Mouse (Mus musculus) spleen, postnatal 10 days (tissue): ENCODE measurements around the gene Ank2.

ENCODE experiments used
- DNase-seq, 2 experiments: peaks; one replicate each; pipeline ENCODE4 v3.0.0; 2021 to 2022; ENCODE audit warnings: low spot score in 2 of 2

The Ank2 gene

DNA sequence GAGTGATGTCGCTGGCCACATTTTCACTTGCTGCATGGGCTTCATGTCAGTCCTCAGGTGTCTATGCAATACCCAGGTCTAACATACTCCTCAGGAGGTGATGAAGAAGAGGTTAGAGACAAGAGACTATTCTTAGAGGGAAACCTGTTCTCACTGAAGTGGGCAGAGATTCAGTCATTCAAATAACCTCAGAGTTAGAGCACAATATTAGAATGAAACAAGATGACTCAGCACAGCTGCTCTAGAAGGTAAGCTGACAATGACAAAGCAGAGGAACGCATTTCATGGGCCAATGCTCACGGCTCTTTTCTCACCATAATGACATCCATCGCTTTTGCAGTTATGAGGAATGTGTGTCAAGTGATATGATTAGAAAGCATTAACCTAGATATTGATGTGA lies 475.2 kb downstream of the Ank2 start:
- no peak for DNase-seq

DNA sequence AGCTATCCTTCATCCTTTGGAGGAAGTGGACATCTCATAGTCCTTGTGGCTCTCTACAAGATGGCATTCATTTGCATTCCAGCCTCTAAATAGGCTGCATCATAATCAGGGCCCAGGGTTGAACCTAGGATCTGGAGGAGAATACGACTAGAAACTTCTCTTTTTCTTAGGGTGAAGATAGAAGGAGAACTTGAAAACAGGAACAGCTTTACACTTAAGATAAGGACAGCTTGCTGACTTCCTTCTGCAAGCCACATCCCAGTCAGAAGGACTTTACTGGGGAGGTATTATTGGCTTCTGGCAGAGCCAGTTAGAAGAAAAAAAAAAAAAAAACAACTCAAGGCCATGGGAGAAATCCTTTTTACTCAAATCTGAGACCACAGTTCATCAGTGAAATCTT lies 479.0 kb downstream of the Ank2 start:
- DNase-seq: no peak

DNA sequence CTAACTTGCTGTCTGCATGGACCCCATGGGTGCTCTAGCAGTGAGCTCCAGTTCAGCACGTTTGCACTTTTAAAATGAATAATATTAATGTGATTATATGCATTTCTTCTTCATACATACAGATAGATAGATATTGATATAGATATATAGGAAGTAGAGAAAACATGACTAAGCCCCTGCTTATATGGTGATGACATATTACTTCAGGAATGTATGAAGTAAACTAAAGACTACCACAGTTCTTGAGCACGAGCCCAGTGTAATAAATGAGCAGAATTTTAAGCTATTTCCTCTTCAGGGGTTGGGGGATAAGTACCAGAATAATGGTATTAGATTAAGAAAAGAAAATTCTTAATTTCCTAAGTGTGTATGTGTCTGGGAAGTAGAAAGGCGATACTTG lies 479.4 kb downstream of the Ank2 start:
- no peak for DNase-seq

DNA sequence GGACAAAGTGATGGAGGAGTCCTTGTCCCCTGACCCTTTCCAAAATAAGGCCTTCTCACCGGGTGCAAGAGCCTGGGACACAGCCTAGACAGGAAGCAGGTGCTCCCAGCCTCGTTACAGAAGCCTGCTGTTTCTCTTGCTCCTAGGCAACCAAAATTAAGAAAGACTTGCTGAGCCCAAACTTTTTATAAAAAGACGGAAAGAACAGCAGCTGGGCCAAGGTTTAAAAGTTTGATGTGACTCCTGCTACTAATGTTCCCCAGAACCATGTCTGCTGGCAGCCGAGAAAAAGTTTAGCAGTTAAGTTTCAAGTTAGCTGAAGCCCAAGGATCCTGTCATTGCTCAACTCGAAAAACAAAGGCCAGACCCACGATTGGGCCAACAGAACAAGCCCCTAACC lies 480.0 kb downstream of the Ank2 start:
- no peak for DNase-seq

DNA sequence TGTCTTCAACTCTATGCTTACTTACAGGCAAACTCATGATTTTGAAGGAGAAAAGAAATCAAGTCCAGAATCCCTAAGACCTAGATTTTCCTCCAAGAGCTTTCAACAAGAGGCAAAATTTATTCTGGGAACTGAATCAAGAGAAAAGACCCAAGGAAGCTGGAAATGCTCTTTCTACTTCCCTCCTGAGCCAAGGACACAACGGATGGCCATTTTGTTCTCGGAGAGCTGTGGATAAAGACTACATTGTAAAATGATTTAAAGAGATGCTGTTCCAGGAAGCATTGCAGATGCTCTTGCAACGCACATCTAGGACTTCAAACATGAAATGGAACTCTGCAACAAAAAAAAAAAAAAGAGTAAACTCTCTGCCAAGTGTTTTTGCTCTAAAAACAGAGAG lies 481.6 kb downstream of the Ank2 start:
- DNase-seq: no peak

DNA sequence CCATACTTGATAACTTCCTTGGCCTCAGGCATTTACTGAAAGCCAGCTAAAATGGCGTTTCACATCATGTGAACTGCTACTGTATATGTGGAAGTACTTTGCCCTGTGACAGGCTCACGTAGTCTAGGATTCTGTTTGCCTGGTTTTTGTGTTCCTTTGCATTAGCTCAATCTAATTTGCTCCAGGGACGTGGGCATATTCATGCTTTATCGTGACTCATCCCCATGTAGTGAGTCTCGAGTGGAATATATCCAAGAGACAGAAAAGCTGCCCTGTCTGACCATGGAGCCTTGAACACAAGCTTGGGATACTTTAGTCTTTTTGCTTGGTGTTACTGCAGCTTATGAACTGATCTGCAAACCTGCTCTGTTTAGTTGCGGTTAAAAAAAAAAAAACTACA lies 483.6 kb downstream of the Ank2 start:
- DNase-seq: no peak

DNA sequence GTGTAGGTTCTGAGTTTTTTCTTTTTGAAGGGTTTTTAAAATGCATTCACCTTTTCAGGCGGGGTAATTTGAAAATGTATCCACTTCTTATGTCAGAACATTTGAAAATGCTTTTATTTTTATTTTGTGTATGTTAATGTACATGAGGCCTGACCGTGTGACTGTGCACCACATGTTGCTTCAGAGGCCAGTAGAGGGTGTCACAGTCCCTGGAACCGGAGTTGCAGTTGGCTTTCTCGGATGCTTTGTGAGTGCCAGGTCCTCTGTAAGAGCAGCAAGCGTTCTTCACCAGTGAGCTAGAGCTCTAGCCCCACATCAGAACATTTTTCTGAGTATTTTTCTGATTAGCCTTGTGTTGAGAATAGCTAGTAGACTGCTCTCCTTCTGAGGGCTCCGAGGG lies 484.0 kb downstream of the Ank2 start:
- no peak for DNase-seq

DNA sequence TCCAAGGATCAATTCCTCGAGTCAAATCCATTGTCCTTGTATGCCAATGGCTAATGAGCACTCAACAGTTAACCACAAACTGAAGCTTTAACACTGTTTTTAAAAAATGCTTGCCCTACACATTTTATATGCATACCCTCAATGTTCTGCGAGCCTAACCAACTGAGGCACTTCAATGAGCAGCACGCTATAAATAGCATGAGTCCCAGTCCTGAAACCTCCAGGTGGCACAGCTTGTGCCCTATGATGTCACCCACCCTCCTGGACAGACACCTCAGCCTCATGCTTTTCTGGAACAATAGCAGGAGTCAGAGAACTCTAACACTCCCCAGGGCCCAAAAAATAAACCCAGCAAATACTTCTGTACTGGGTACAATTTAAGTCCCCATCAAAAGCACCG lies 485.2 kb downstream of the Ank2 start:
- DNase-seq: no peak

DNA sequence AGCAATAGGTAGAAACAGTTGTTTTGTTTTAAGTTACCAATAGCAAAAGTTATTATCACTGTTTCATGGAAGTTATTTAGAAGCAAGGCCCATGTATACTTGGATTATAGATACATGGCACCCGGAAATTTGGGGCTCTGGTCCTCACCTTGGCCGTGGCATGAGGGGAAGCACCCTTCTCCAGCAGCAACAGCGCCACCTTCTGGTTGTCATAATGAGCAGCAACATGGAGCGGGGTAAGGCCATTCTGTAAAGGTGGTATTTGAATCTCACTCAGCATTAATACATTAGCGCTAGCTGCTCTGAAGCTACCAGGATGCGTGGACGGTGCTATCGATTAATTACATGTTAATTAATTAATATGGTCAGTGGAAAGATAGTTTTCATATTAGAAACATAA lies 486.6 kb downstream of the Ank2 start:
- peak in 1 of 2 experiments; percentile 51 for DNase-seq

DNA sequence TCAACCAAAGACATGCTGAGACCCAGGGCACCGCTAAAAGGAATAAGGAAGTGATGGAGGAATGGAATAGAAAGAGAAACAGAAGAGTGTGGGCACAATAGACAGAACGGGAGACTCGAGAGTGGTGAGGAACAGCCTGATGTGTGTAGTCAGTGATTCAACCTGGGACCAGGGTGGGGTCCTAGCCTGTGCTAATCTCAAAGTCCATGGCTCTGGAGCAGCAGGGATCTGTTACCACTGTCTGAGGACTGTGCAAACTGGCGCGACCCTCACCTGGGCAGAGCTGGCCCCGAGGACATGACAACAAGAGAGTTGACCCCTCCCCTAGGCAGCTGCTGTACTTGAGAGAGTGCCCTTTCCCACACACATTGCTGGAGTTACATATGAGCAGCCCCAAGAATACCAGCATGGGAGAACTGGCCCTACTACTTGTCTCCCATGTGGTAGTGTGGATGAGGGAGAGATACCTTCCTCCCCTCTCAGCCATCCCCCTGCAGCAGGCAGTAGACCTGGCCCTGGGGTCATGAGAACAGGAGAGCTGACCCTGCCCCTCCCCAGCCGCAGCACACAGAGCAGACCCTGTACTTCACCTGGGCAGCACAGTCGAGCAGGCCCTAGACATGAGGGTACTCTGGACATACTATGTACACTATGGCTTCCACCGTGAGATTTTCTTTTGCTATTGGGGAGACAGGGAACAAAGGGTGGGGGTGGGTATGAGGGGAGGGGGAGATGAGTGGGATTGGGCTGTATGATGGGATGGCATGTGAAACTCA lies 493.1 kb downstream of the Ank2 start:
- DNase-seq: no peak

DNA sequence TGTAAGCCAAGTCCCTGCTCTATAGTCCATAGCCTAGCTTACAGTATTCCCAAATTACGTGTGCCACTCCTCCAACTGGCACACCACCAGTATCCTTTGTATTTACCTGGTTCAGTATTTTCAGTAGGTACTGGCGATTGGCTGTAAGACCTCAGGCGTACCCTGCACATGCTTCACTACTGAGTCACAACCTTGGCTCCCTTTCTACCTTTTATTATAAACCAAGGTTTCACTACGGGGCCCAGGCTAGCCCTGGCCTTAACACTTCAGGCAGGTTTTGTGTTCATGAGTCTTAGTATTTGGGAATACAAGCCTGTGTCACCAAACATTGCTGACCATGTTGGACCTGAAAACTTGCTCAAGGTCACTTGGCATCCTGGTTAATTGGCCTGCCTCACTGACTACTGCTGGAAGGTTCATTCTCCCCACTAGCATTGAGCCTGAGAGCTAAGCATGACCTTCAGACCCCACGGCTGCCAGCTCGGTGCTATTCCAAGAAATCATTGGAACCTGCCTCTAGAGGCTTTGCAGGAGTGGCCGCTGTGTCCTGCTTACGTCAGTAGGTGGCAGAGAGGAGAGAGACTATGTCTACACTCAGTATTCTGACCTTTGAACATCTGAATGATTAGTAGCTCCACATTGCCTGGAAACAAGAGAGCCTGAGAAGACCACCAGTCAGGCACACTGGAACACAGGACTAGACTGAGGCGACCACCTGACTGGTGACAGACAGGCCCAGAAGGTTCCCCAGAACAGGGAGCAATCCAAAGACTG lies 494.1 kb downstream of the Ank2 start:
- no peak for DNase-seq

DNA sequence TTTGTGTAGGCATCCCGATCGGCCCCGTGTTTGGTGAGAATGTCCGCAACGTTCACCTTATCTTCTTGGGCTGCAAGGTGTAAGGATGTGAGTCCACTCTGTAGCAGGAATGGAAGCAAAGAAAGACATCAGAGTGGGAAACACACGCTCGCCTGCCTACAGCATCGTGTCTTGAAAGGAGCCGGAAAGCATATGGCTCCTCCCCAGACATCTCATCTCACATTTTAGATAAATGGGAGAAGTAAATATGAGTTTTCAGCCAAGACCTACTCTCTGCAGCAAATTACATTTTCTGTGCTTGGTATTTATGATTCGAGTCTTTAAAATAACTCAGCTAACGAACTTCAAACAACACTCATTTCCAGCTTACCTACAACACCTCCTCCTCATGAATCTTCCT lies 495.2 kb downstream of the Ank2 start:
- DNase-seq: no peak

DNA sequence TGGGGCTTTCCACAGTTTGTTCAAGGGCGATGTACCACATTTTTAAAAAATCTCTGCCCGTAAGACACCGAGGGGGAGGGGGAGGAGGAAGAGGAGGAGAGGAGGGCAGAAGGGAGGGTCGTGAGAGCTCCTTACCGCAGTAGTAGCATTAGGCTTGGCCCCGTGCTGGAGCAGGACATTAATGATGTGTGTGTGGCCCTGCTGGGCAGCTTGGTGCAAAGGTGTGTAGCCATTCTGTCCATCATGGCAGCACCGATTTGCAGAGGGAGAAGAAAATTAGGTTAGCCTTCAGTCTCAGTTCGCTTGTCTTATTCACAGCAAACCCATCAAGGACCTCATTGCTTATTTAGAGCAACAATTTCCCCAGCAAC lies 500.4 kb downstream of the Ank2 start:
- DNase-seq: no peak

DNA sequence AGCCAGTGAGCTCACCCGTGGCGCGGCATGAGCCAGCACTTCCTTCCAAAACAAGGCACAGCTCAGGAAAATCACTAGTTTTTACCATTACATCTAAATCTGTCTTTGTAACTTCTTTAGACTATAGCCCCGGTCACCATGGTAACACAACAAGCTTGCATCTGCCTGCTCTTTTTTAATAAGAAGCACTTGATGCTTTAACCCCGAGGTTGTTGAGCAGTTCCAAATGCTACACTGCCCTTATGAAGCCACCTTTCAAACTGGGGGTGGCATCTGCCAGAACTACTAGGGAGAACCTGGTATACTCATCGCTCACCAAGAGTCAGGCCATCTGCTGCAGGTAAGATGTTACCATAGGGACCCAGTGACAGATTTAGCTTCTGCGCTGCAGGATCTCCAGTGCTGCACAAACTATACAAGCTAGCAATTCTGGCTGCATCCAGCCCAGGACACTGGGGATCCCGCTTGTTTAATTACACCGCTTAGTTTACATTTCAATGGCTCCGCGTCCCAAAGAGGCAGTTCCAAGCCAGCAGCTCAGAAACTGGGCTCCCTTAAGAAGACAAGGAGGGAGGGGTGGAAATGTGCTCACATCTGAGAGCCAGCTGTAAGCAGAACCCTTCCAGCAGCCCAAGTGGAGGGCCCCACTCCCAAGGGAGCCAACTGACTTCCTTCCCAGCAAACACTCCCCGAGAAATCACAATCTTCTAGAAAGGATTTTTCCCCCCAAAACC lies 501.0 kb downstream of the Ank2 start:
- DNase-seq: no peak

DNA sequence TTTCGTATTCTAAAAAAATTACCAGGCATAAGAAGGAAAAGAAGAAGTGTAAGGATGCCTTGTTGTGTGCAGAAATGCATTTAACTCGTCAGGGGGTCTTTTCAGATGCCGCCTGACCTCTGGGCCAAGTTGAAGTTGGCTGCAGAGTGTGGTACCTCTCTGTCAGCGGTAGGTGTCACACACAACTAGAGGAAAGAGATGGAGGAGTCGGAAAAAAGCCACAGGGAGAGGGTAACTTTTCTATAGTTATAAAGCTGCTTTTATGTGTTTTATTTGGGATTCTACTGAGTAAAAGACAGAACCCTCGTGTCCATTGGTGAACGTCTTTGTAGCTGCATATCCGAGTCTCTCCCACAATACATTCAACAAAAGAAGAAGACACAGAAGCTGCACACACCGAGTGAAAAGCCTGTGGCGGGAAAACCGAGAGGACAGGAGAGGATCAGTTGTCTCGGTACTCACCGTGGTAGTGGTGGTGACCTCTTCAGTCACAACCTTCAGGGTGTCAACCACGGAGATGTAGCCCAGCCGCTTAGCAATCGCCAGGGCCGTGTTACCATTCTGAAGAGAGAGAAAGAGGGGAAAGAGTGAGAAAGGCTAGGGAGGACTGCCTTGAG lies 501.7 kb downstream of the Ank2 start:
- no peak for DNase-seq

DNA sequence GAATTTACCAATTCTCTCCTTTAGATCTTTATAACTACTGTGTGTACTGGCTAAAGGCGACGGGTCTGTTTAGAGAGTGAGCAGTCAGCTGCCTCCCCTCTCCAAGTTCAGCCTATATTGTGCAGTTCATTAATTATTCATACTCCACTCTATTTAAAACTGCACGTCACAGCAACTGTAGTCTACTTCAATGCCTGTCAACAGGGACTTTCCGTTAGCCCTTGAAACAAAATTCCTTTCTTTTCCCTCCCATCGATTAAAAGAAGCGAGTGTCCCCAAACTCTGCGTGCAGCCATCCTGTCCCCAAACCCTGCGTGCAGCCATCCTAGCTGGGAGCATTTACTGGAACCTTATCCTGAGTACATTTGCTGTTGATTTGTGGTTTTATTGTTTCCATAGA lies 502.4 kb downstream of the Ank2 start:
- DNase-seq: no peak

DNA sequence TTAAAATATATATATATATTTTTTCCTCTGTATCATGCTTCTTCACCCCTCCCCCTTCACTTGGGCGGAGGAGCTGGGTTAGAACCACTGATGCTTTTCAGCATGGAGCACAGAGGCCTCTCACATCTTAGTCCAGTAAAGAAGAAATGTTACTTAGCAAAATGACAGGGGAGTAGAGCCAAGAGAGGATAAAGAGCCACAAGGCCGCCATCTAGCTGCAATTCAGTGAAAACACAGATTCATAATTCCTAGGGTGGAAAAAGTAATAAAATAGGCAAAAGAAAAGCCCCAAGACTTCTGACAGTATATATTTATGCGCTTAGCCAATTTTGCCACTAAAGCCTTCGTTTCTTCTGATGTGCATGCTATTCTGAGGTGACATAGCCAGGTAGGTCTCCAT lies 503.2 kb downstream of the Ank2 start:
- no peak for DNase-seq

DNA sequence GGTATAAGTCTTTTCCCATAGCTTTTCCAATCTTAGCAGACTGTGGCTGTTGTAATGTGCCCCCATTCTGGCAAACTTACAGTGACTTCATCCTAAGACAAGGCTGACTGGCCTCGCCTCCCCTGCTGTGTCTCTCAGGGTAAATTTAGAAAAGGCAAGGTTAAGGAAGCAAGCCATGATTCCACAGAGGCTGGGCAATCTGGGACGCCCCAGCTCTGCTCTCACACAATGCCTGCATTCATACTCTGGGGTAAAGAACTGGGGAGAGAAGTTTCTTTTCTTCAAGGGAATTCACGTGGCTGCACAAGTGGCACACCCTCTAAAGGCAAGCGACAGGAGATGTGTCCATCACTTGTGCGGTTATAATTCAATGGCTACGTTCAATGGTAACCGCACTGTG lies 505.0 kb downstream of the Ank2 start:
- no peak for DNase-seq

DNA sequence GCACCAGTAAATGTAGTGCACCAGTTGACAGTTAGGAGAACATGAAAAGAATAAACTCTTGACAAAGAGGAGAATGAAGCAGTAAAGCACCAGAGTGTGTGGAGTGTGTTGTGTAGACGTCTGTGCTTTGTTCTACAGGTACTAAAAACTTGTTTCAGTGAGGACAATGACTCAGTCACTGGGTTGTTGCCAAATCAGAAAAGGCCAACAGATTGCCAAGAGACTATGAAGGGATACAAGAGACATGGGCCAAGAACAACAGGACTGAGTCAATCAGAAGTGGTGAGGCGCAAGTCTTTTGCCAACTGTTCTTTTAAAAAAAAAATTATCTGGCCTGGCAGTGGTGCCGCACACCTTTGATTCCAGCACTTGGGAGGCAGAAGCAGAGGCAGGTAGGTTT lies 509.2 kb downstream of the Ank2 start:
- no peak for DNase-seq

DNA sequence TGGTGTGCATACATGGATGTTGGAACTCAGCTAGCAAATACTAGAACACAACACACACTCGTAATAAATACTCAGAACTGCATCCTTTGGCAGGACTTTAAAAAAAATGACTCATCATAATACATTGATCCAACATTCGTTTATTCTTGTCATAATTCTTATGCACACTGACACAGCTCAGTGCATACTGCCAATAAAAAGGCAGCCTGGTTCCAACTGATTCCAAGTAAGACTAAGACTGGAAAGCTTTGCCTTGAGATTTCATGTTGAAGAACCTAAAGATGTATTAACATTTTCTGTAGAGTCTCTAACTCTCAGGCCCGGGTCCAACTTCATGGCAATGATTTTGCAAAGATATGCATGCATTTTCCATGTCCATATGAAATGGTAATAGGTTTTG lies 512.5 kb downstream of the Ank2 start:
- DNase-seq: no peak

DNA sequence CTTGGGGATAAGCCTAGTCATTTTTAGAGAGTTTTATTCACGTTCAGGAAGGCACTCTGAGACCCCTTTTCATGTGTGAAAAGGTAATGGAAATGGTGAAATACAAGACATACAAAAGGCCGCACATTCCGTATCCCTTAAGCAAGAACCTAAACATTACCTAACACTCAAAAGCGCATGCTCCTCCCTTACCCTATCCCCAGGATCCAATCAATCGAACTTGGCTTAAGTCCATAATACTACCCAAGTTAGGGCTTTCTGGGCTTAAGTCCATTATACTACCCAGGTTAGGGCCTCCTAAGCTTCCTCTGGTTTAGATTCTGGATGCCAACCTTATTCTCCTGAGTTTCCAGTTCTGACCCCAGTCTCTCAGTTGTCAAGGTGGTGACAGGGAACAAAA lies 516.3 kb downstream of the Ank2 start:
- no peak for DNase-seq

DNA sequence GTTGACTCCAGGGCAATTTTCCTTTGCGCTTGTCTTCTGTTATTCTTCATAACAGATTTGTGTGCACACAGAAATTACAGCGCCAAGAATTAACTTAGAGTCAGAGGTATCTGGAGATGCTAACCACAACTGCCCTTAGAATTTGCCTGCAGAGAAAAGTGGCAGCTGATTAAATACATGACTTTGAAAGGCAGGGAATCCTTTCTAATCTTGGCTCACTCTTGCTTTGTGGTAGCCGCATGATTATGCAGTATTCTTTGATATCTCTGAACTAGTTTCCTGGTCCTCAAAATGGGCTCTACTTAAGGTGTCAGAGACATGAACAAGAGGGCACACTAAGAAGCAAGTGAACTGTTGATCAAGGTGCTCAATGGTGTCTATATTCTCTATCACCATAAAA lies 518.0 kb downstream of the Ank2 start:
- DNase-seq: no peak
